Mouse (Mus musculus): ENCODE results near the gene Chrm3. TPM values are rescaled to one million over a fixed set of nuclear protein-coding genes. Genes with fewer than 3 reads are reported as not detected.

Gene Chrm3
- total and polyA plus RNA-seq, 2 experiments from 2014 or later: 3.5 to 36.0 TPM

GRCm38 (mm10) chr13:10044084-10044483 is 316.6 kb downstream of the Chrm3 start:
- H3K27me3 ChIP-seq (ENCODE audit: insufficient read depth, low read length): no peaks in the 10 kb centered on the region
- 72% methylated on average over 4 of the region's 4 CpGs for WGBS
- ATAC-seq (no peak), DNase-seq (ENCODE audit: low spot score) (no peak)
- no peaks in the 10 kb centered on the region for H3K9me3 ChIP-seq (ENCODE audit: low read length)
- H3K9ac ChIP-seq (replicated peaks; ENCODE audit: low read length): no peak overlapping the region
- H3K4me1 ChIP-seq (ENCODE audit: insufficient read depth, low read length): no peaks in the 10 kb centered on the region
- no peak overlapping the region for H3K27ac ChIP-seq
- H3K36me3 ChIP-seq (ENCODE audit: insufficient read depth, low read length): no peaks in the 10 kb centered on the region
- H3K4me3 ChIP-seq (ENCODE audit: low read length): no peak overlapping the region
- no peak for TF ChIP-seq CTCF (IDR thresholded peaks at IDR 0.05; ENCODE audit: low read depth)
- H3K4me2 ChIP-seq (ENCODE audit: low read depth, low read length): no peak overlapping the region

DNA sequence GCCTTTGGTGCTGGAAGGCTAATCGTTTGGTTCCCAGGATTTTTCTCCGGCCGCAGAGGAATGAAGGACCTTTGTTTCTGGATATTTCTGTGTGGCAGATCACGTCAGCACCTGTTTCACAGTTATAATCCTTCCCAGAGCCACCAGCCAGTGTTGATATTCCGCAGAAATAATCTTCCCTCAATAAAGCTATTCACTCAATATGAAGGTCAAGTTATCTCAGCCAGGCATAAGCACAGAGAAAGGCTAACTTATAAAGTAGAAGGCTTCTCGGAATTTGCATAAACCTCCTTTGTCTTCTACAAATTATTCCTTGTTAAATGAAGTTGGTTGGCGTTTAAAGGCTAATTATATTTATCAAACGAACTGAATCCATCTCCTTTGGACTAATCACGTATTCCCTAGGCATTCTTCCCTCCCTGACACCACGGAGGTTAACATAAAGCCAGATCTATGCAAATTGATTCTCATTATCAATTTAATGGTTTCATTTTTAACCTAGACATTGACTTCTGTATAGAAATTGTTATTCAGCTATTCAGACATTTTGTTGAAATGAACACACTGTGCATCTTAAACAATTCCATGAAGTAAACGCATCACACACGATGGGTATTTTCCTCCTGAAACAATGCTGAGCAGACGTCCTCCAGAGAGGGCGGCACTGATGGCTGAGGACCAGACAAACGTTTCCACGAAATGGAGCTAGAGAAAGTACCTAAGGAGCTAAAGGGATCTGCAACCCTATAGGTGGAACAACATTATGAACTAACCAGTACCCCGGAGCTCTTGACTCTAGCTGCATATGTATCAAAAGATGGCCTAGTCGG is 326.9 kb downstream of the Chrm3 start:
- Histone ChIP-seq H3K4me1 (ENCODE audit: insufficient read depth, low read length) (no peaks in the 10 kb centered on the region), H3K4me3 (ENCODE audit: low read length) (no peak overlapping the region), H3K9me3 (ENCODE audit: low read length) (no peaks in the 10 kb centered on the region), H3K4me2 (ENCODE audit: low read depth, low read length) (no peak overlapping the region), H3K27ac (no peak overlapping the region), H3K27me3 (ENCODE audit: insufficient read depth, low read length) (no peaks in the 10 kb centered on the region), H3K9ac (replicated peaks; ENCODE audit: low read length) (no peak overlapping the region), H3K36me3 (ENCODE audit: insufficient read depth, low read length) (no peaks in the 10 kb centered on the region)
- no peak for DNase-seq (ENCODE audit: low spot score)
- ATAC-seq: no peak
- TF ChIP-seq CTCF (IDR thresholded peaks at IDR 0.05; ENCODE audit: low read depth): no peak
- WGBS: 46% methylated on average over 18 of the region's 18 CpGs

- Histone ChIP-seq H3K36me3 (ENCODE audit: insufficient read depth, low read length) (no peaks in the 10 kb centered on the region), H3K9ac (replicated peaks; ENCODE audit: low read length) (no peak overlapping the region), H3K27ac (no peak overlapping the region), H3K4me3 (ENCODE audit: low read length) (no peak overlapping the region), H3K4me1 (ENCODE audit: insufficient read depth, low read length) (no peaks in the 10 kb centered on the region), H3K9me3 (ENCODE audit: low read length) (no peaks in the 10 kb centered on the region), H3K27me3 (ENCODE audit: insufficient read depth, low read length) (no peaks in the 10 kb centered on the region), H3K4me2 (ENCODE audit: low read depth, low read length) (no peak overlapping the region)
- WGBS: 68% methylated on average over 5 of the region's 5 CpGs
- ATAC-seq (no peak), DNase-seq (ENCODE audit: low spot score) (no peak)
- no peak for TF ChIP-seq CTCF (IDR thresholded peaks at IDR 0.05; ENCODE audit: low read depth)
Measured at GRCm38 (mm10) chr13:10031547-10031946, 329.1 kb downstream of the Chrm3 start.

- no peak overlapping the region for H3K4me3 ChIP-seq (ENCODE audit: low read length)
- no peak for ATAC-seq
- no peak for TF ChIP-seq CTCF (IDR thresholded peaks at IDR 0.05; ENCODE audit: low read depth)
- H3K4me1 ChIP-seq (ENCODE audit: insufficient read depth, low read length): no peaks in the 10 kb centered on the region
- no peaks in the 10 kb centered on the region for H3K36me3 ChIP-seq (ENCODE audit: insufficient read depth, low read length)
- no peak for DNase-seq (ENCODE audit: low spot score)
- no peak overlapping the region for H3K27ac ChIP-seq
- H3K27me3 ChIP-seq (ENCODE audit: insufficient read depth, low read length): no peaks in the 10 kb centered on the region
- H3K4me2 ChIP-seq (ENCODE audit: low read depth, low read length): no peak overlapping the region
- WGBS: 89% methylated on average over 6 of the region's 6 CpGs
- no peak overlapping the region for H3K9ac ChIP-seq (replicated peaks; ENCODE audit: low read length)
- H3K9me3 ChIP-seq (ENCODE audit: low read length): no peaks in the 10 kb centered on the region
Measured at GRCm38 (mm10) chr13:10029944-10030343, 330.7 kb downstream of the Chrm3 start.

GRCm38 (mm10) chr13:10025134-10025533 is 335.5 kb downstream of the Chrm3 start:
- H3K4me2 ChIP-seq (ENCODE audit: low read depth, low read length): no peak overlapping the region
- H3K9me3 ChIP-seq (ENCODE audit: low read length): no peaks in the 10 kb centered on the region
- TF ChIP-seq CTCF (IDR thresholded peaks at IDR 0.05; ENCODE audit: low read depth): no peak
- no peak overlapping the region for H3K27ac ChIP-seq
- H3K36me3 ChIP-seq (ENCODE audit: insufficient read depth, low read length): no peaks in the 10 kb centered on the region
- WGBS: 95% methylated on average over 3 of the region's 3 CpGs
- no peaks in the 10 kb centered on the region for H3K4me1 ChIP-seq (ENCODE audit: insufficient read depth, low read length)
- H3K9ac ChIP-seq (replicated peaks; ENCODE audit: low read length): no peak overlapping the region
- no peaks in the 10 kb centered on the region for H3K27me3 ChIP-seq (ENCODE audit: insufficient read depth, low read length)
- ATAC-seq (no peak), DNase-seq (ENCODE audit: low spot score) (no peak)
- H3K4me3 ChIP-seq (ENCODE audit: low read length): no peak overlapping the region

DNA sequence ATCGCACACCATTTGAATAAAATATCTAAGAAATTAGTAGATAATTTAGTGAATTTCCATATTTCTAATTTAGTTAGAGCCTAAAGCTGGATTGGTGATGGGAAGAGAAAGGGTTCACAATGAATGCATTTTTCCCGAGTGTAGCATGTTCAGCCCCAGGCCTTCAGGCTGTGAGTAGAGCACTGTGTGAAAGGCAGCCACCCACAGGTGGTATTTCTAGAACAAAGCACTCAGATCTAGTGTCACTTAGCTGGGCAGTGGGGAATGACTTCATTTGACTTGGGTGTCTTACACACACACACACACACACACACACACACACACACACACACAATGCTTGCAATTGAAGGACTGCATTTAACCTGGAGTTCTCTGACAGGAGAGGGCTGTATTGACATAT is 337.5 kb downstream of the Chrm3 start:
- no peaks in the 10 kb centered on the region for H3K36me3 ChIP-seq (ENCODE audit: insufficient read depth, low read length)
- no peak for TF ChIP-seq CTCF (IDR thresholded peaks at IDR 0.05; ENCODE audit: low read depth)
- H3K27me3 ChIP-seq (ENCODE audit: insufficient read depth, low read length): no peaks in the 10 kb centered on the region
- no peak overlapping the region for H3K9ac ChIP-seq (replicated peaks; ENCODE audit: low read length)
- no peak overlapping the region for H3K27ac ChIP-seq
- no peaks in the 10 kb centered on the region for H3K4me1 ChIP-seq (ENCODE audit: insufficient read depth, low read length)
- DNase-seq (ENCODE audit: low spot score) (no peak), ATAC-seq (no peak)
- 65% methylated on average over 2 of the region's 2 CpGs for WGBS
- H3K4me3 ChIP-seq (ENCODE audit: low read length): no peak overlapping the region
- H3K4me2 ChIP-seq (ENCODE audit: low read depth, low read length): no peak overlapping the region
- H3K9me3 ChIP-seq (ENCODE audit: low read length): no peaks in the 10 kb centered on the region

GRCm38 (mm10) chr13:10019252-10019651 is 341.4 kb downstream of the Chrm3 start:
- 74% methylated on average over 1 of the region's 1 CpGs for WGBS
- Histone ChIP-seq H3K4me3 (ENCODE audit: low read length) (no peak overlapping the region), H3K9ac (replicated peaks; ENCODE audit: low read length) (no peak overlapping the region), H3K9me3 (ENCODE audit: low read length) (no peaks in the 10 kb centered on the region), H3K27me3 (ENCODE audit: insufficient read depth, low read length) (no peaks in the 10 kb centered on the region), H3K36me3 (ENCODE audit: insufficient read depth, low read length) (no peaks in the 10 kb centered on the region), H3K4me1 (ENCODE audit: insufficient read depth, low read length) (no peaks in the 10 kb centered on the region), H3K4me2 (ENCODE audit: low read depth, low read length) (no peak overlapping the region), H3K27ac (no peak overlapping the region)
- no peak for ATAC-seq
- no peak for DNase-seq (ENCODE audit: low spot score)
- TF ChIP-seq CTCF (IDR thresholded peaks at IDR 0.05; ENCODE audit: low read depth): no peak
